Mouse (Mus musculus) liver, adult 2 months (tissue): ENCODE data around the gene Tas2r122. TPM values are rescaled to one million over a fixed set of nuclear protein-coding genes. Genes with fewer than 3 reads are reported as not detected.
"Not testable (repeated sequence)": the region's sequence is repeated elsewhere in the genome, so short reads cannot be mapped to it uniquely, and the experiment has no call there.

Experiments
- DNase-seq: peaks from one replicate; pipeline ENCODE4 v3.0.0-alpha.2; 2011; ENCODE audit warnings: low read depth, low spot score; ENCODE audit errors: extremely low read depth
- H3K27ac ChIP-seq: fragments of 200-500 bp; replicated peaks from 2 replicates; pipeline ENCODE4 v1.5.1; 2012; ENCODE audit warnings: low read depth, mild to moderate bottlenecking, control low read depth, inconsistent platforms, low read length; ENCODE audit not compliant: insufficient read depth
- H3K27me3 ChIP-seq: fragments of 200-500 bp; 2 replicates; pipeline ENCODE4 v1.6.1; 2012; ENCODE audit warnings: mild to moderate bottlenecking, moderate library complexity, low read length, inconsistent platforms; ENCODE audit not compliant: control insufficient read depth, insufficient read depth
- H3K36me3 ChIP-seq: fragments of 200-500 bp; 2 replicates; pipeline ENCODE4 v1.6.1; 2012; ENCODE audit warnings: low read length, inconsistent platforms; ENCODE audit not compliant: control insufficient read depth, insufficient read depth
- H3K4me1 ChIP-seq: fragments of 200-500 bp; 2 replicates; pipeline ENCODE4 v1.6.1; 2011; ENCODE audit warnings: low read length; ENCODE audit not compliant: control insufficient read depth, insufficient read depth
- H3K4me3 ChIP-seq: fragments of 200-500 bp; 2 replicates; pipeline ENCODE4 v1.5.1; 2011; ENCODE audit warnings: low read depth, mild to moderate bottlenecking, control low read depth, low read length, moderate library complexity; ENCODE audit not compliant: insufficient read depth
- H3K79me2 ChIP-seq: fragments of 200-500 bp; 2 replicates; pipeline ENCODE4 v1.6.1; 2012; ENCODE audit warnings: inconsistent platforms, mild to moderate bottlenecking, low read length, moderate library complexity; ENCODE audit not compliant: control insufficient read depth, insufficient read depth
- H3K9ac ChIP-seq: fragments of 200-500 bp; 2 replicates; pipeline ENCODE4 v1.6.1; 2012; ENCODE audit warnings: low read depth, mild to moderate bottlenecking, control low read depth, inconsistent platforms, low read length
- CTCF ChIP-seq: fragments of 200-500 bp; IDR thresholded peaks from 2 replicates; pipeline ENCODE4 v1.5.1; 2011; ENCODE audit warnings: low read depth, low read length, control low read depth
- POLR2A ChIP-seq: fragments of 200-500 bp; IDR thresholded peaks from 2 replicates; pipeline ENCODE4 v1.6.1; 2011; ENCODE audit warnings: low read length, control low read depth; ENCODE audit not compliant: insufficient read depth; ENCODE audit errors: extremely low read depth
- WGBS: fragments of 180-500 bp; shearing (Covaris S2); methylation state at CpG from one replicate; pipeline ENCODE4 v1.1.7; 2018; 5-methylcytosine and 5-hydroxymethylcytosine counted together
- polyA plus RNA-seq: library from polyadenylated mRNA; depleted of rRNA; stranded (reverse); fragments of >200 nt; gene quantifications from 2 replicates; pipeline ENCODE4 v1.2.3, GENCODE M21; 2012; rRNA removed
- total RNA-seq: library from RNA; depleted of rRNA; stranded (reverse); fragments of >200 nt; gene quantifications from 2 replicates; pipeline ENCODE4 v1.2.3, GENCODE M21; 2014; rRNA removed

Tas2r122 gene
- not detected in 2 replicates for total RNA-seq
- not detected in 2 replicates for polyA plus RNA-seq

DNA sequence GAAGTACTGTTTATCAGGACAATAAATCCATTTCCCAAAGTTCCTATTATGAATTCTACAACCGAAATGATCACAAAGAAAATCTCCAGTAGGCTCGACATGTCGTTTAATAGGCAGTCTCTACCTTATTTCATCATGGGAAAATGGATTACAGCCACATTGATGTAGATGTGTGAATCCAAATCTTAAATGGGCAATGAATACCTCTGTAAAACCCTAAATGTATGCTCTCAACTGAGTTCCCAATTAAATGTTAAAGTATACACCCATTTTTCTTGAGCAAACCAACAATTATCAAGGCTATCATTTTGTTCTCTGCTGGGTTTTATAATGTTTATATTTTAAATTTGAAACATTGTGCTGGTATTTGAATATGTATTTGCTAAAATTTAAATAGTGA, at the start of gene Tas2r122:
Gene Tas2r122 (minus strand): TSS at position 101 of the 400 bp plus-strand sequence.
- DNase-seq = no peak
- Histone ChIP-seq H3K36me3 (no peaks in the 10 kb centered on the region), H3K4me1 (no peaks in the 10 kb centered on the region), H3K4me3 (no peak within 1 kb of the TSS), H3K27me3 (no peaks in the 10 kb centered on the region), H3K9ac (no peak within 1 kb of the TSS), H3K79me2 (no peaks in the 10 kb centered on the region), H3K27ac (no peak within 1 kb of the TSS)
- WGBS = 70% methylated on average over 3 of the region's 3 CpGs
- TF ChIP-seq CTCF = no peak
- TF ChIP-seq POLR2A = no peak

DNA sequence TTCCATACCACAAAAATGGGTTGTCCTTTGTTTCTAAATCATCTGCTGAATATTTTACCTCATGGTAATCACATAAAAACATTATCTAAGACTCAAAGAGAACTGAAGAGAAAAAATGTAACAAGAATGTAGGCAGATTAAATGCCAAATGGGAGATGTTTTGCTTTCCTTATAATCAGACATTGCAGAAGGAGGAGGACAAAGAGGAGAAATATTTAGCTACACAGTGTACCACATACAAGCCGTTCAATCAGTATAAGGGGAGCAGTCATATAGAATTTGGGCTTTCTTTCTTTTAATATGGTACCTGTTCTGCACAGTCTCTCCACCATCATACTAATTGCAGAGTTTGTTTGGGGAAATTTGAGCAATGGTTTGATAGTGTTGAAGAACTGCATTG, 42.7 kb upstream of the Tas2r122 start, which contains the start of gene Tas2r124:
Gene Tas2r124 (plus strand): TSS at position 301 of the 400 bp plus-strand sequence.
- TF ChIP-seq CTCF (no peak), POLR2A (no peak)
- Histone ChIP-seq H3K4me3 (no peak within 1 kb of the TSS), H3K27me3 (no peaks in the 10 kb centered on the region), H3K4me1 (no peaks in the 10 kb centered on the region), H3K36me3 (no peaks in the 10 kb centered on the region), H3K27ac (no peak within 1 kb of the TSS), H3K9ac (no peak within 1 kb of the TSS), H3K79me2 (no peaks in the 10 kb centered on the region)
- WGBS = 71% methylated on average over 1 of the region's 1 CpGs
- DNase-seq = no peak

DNA sequence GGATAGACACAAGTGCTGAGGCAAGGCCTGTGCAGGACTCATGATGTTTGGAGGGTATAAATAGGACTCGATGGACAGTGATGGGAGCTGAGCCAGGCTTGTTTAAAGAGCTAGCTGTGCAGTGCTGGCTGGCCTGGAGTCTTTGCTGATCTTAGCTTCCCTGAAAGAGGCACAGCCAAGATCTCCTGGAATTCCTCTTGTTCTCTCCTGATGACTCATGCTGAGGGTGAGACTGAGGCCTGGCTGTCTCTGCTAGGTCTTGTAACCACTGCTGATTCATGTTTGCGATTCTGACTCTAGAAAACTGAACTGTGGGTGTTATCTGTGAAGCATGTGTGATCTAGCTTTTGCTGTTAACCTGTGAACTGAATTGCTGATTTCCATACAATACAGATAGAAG, 38.5 kb upstream of the Tas2r122 start:
- no peak for DNase-seq
- Histone ChIP-seq H3K27ac (no peak overlapping the region), H3K79me2 (no peaks in the 10 kb centered on the region), H3K4me3 (no peak overlapping the region), H3K9ac (no peak overlapping the region), H3K4me1 (no peaks in the 10 kb centered on the region), H3K27me3 (no peaks in the 10 kb centered on the region), H3K36me3 (no peaks in the 10 kb centered on the region)
- TF ChIP-seq POLR2A (no peak), CTCF (no peak)
- 72% methylated on average over 2 of the region's 2 CpGs for WGBS

DNA sequence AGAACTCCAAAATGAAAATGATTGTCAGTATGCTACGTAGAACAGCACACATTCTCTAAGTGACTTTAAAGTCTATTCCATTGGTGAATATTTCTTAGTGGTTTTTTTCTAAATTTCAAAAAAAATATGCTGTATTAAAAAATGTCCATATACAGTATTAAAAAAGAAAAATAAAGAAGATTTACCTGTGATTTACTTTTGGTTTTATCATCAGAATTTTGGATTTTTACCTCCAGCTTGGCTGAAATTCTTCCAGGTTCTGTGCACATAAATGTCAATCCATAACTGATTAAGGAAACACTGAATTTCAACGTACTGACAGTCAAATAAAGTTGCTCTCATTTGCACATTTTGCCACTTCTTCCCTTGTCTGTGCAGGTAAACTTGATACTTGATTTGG, 26.2 kb upstream of the Tas2r122 start, which contains the start of gene Tas2r115:
Gene Tas2r115 (minus strand): TSS at position 101 of the 400 bp plus-strand sequence.
- 59% methylated on average over 2 of the region's 2 CpGs for WGBS
- H3K9ac ChIP-seq = no peak within 1 kb of the TSS
- H3K4me1 ChIP-seq = no peaks in the 10 kb centered on the region
- no peaks in the 10 kb centered on the region for H3K79me2 ChIP-seq
- H3K4me3 ChIP-seq = no peak within 1 kb of the TSS
- no peak for DNase-seq
- H3K27ac ChIP-seq = no peak within 1 kb of the TSS
- H3K36me3 ChIP-seq = no peaks in the 10 kb centered on the region
- TF ChIP-seq POLR2A (no peak), CTCF (no peak)
- H3K27me3 ChIP-seq = no peaks in the 10 kb centered on the region

DNA sequence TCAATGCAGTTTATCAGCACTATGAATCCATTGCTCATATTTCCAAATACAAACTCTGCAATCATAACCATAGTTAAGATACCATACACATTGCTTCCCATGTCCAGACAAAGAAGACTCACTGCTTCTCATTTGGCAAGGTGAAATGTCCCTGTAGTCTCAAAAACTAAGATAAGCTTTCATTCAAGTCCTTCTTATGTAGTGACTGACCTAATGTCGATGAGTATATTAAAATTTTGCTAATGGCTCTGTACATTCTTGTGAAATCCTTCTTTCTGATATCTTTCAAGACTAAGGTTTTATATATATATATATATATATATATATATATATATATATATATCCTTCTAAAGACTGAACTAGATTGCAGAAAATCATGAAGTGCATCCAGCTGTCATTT, 10.8 kb downstream of the Tas2r122 start, which contains the start of gene Tas2r121:
Gene Tas2r121 (minus strand): TSS at position 101 of the 400 bp plus-strand sequence.
- H3K4me1 ChIP-seq = no peaks in the 10 kb centered on the region
- H3K36me3 ChIP-seq = no peaks in the 10 kb centered on the region
- no peak within 1 kb of the TSS for H3K27ac ChIP-seq
- DNase-seq = no peak
- no peaks in the 10 kb centered on the region for H3K27me3 ChIP-seq
- TF ChIP-seq CTCF = no peak
- no peak for TF ChIP-seq POLR2A
- no peaks in the 10 kb centered on the region for H3K79me2 ChIP-seq
- H3K9ac ChIP-seq = no peak within 1 kb of the TSS
- WGBS = 67% methylated on average over 1 of the region's 1 CpGs
- no peak within 1 kb of the TSS for H3K4me3 ChIP-seq

DNA sequence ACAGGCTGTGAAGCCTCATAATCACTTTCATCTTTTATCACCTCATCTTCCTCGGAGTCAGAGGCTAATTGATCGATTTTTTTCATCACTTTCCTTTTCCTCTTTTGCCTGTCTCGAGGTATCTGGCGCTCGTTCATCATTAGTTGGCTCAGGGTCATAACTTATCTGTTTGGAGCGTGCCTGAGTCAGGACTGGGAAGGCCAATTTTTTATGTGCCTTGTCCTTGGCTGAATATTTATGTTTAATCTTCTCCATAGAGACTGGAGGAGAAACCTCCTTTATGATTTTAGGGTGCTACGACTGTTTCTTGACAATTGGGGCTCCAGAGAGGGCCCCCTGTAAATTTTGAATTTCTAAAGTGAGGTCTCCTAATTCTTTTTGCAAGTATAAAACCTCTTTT, 20.1 kb downstream of the Tas2r122 start:
- DNase-seq = not testable (repeated sequence)
- WGBS = 80% methylated on average over 7 of the region's 7 CpGs

More for the DNA sequence above, 20.1 kb downstream of the Tas2r122 start:
- not testable (repeated sequence) for H3K4me1 ChIP-seq, H3K36me3 ChIP-seq, H3K9ac ChIP-seq, H3K4me3 ChIP-seq, H3K79me2 ChIP-seq, H3K27ac ChIP-seq, H3K27me3 ChIP-seq

Other genes with a start within 250 kb of the Tas2r122 start
- not detected in 2 replicates for gene Prh1, start 142.1 kb downstream of the Tas2r122 start, total RNA-seq
- gene Prh1, start 142.1 kb downstream of the Tas2r122 start, polyA plus RNA-seq = not detected in 2 replicates
- not detected in 2 replicates for gene Prp2, start 116.0 kb downstream of the Tas2r122 start, total RNA-seq
- not detected in 2 replicates for gene Prp2, start 116.0 kb downstream of the Tas2r122 start, polyA plus RNA-seq
- gene A630073D07Rik, start 60.4 kb downstream of the Tas2r122 start, total RNA-seq = not detected in 2 replicates
- not detected in 2 replicates for gene A630073D07Rik, start 60.4 kb downstream of the Tas2r122 start, polyA plus RNA-seq
- not detected in 2 replicates for gene Tas2r120, start 55.0 kb downstream of the Tas2r122 start, total RNA-seq
- not detected in 2 replicates for gene Tas2r120, start 55.0 kb downstream of the Tas2r122 start, polyA plus RNA-seq
- not detected in 2 replicates for gene Tas2r121, start 10.9 kb downstream of the Tas2r122 start, total RNA-seq
- gene Tas2r121, start 10.9 kb downstream of the Tas2r122 start, polyA plus RNA-seq = not detected in 2 replicates
- not detected in 2 replicates for gene Tas2r115, start 26.1 kb upstream of the Tas2r122 start, total RNA-seq
- not detected in 2 replicates for gene Tas2r115, start 26.1 kb upstream of the Tas2r122 start, polyA plus RNA-seq
- gene Tas2r124, start 42.8 kb upstream of the Tas2r122 start, total RNA-seq = not detected in 2 replicates
- not detected in 2 replicates for gene Tas2r124, start 42.8 kb upstream of the Tas2r122 start, polyA plus RNA-seq
- gene Tas2r102, start 50.2 kb upstream of the Tas2r122 start, total RNA-seq = not detected in 2 replicates
- gene Tas2r102, start 50.2 kb upstream of the Tas2r122 start, polyA plus RNA-seq = not detected in 2 replicates
- gene Tas2r136, start 66.2 kb upstream of the Tas2r122 start, total RNA-seq = not detected in 2 replicates
- gene Tas2r136, start 66.2 kb upstream of the Tas2r122 start, polyA plus RNA-seq = not detected in 2 replicates
- gene Tas2r117, start 90.9 kb upstream of the Tas2r122 start, total RNA-seq = not detected in 2 replicates
- not detected in 2 replicates for gene Tas2r117, start 90.9 kb upstream of the Tas2r122 start, polyA plus RNA-seq
- not detected in 2 replicates for gene Tas2r123, start 135.2 kb upstream of the Tas2r122 start, total RNA-seq
- gene Tas2r123, start 135.2 kb upstream of the Tas2r122 start, polyA plus RNA-seq = not detected in 2 replicates
- not detected in 2 replicates for gene Tas2r116, start 143.5 kb upstream of the Tas2r122 start, total RNA-seq
- gene Tas2r116, start 143.5 kb upstream of the Tas2r122 start, polyA plus RNA-seq = not detected in 2 replicates
- gene Tas2r110, start 156.1 kb upstream of the Tas2r122 start, total RNA-seq = not detected in 2 replicates
- not detected in 2 replicates for gene Tas2r110, start 156.1 kb upstream of the Tas2r122 start, polyA plus RNA-seq
- not detected in 2 replicates for gene Tas2r113, start 181.1 kb upstream of the Tas2r122 start, total RNA-seq
- not detected in 2 replicates for gene Tas2r113, start 181.1 kb upstream of the Tas2r122 start, polyA plus RNA-seq
- not detected in 2 replicates for gene Tas2r125, start 197.7 kb upstream of the Tas2r122 start, total RNA-seq
- not detected in 2 replicates for gene Tas2r125, start 197.7 kb upstream of the Tas2r122 start, polyA plus RNA-seq
- not detected in 2 replicates for gene Tas2r129, start 239.2 kb upstream of the Tas2r122 start, total RNA-seq
- gene Tas2r129, start 239.2 kb upstream of the Tas2r122 start, polyA plus RNA-seq = not detected in 2 replicates
- gene Tas2r131, start 246.0 kb upstream of the Tas2r122 start, total RNA-seq = not detected in 2 replicates
- gene Tas2r131, start 246.0 kb upstream of the Tas2r122 start, polyA plus RNA-seq = not detected in 2 replicates